Mouse (Mus musculus) stomach, embryonic 15.5 days (tissue): ENCODE measurements around the gene Smarca2. TPM values are rescaled to one million over a fixed set of nuclear protein-coding genes. Genes with fewer than 3 reads are reported as not detected.
"Not testable (repeated sequence)": the region's sequence is repeated elsewhere in the genome, so short reads cannot be mapped to it uniquely, and the experiment has no call there.

ENCODE experiments used
- ATAC-seq: fragments of 200-750 bp; cut with Nextera tagmentation; 2 replicates; pipeline ENCODE4 v1.8.0; 2017; ENCODE audit warnings: low read depth, moderate number of reproducible peaks, moderate TSS enrichment; ENCODE audit not compliant: insufficient read depth, low FRiP score
- H3K27ac ChIP-seq: fragments of 300-500 bp; sonication (generic); 2 replicates; pipeline ENCODE4 v1.5.1; 2015; ENCODE audit warnings: mild to moderate bottlenecking, inconsistent platforms
- H3K27me3 ChIP-seq: fragments of 300-500 bp; sonication (generic); replicated peaks from 2 replicates; pipeline ENCODE4 v1.6.1; 2015; ENCODE audit warnings: inconsistent platforms
- H3K36me3 ChIP-seq: fragments of 300-500 bp; sonication (generic); 2 replicates; pipeline ENCODE4 v1.6.1; 2015; ENCODE audit warnings: inconsistent platforms
- H3K4me1 ChIP-seq: fragments of 300-500 bp; sonication (generic); 2 replicates; pipeline ENCODE4 v1.6.1; 2015; ENCODE audit warnings: inconsistent platforms
- H3K4me2 ChIP-seq: fragments of 300-500 bp; sonication (generic); 2 replicates; pipeline ENCODE4 v1.6.1; 2015; ENCODE audit warnings: mild to moderate bottlenecking, inconsistent platforms
- H3K4me3 ChIP-seq: fragments of 300-500 bp; sonication (generic); replicated peaks from 2 replicates; pipeline ENCODE4 v1.5.1; 2015; ENCODE audit warnings: inconsistent platforms
- H3K9ac ChIP-seq: fragments of 300-500 bp; sonication (generic); 2 replicates; pipeline ENCODE4 v1.6.1; 2015; ENCODE audit warnings: inconsistent platforms
- H3K9me3 ChIP-seq: fragments of 300-500 bp; sonication (generic); 2 replicates; pipeline ENCODE4 v1.6.1; 2016; ENCODE audit warnings: inconsistent platforms
- WGBS: fragments of 180-500 bp; shearing (Covaris S2); methylation state at CpG from one replicate; pipeline ENCODE4 v1.1.7; 2015; 5-methylcytosine and 5-hydroxymethylcytosine counted together
- polyA plus RNA-seq: library from polyadenylated mRNA; unstranded; fragments of >200 nt; fragmentation: Nextera tagmentation; extraction: Ambion mirVana; gene quantifications from 2 replicates; pipeline ENCODE4 v1.2.1, GENCODE M21; 2015

Smarca2 gene
- polyA plus RNA-seq, 1 experiment from 2014 or later: 46.3 TPM

GRCm38 (mm10) chr19:26733055-26733454, 128.2 kb downstream of the Smarca2 start:
- no peak for ATAC-seq
- Histone ChIP-seq H3K9ac (no peak overlapping the region), H3K27ac (no peak overlapping the region), H3K4me3 (no peak overlapping the region), H3K36me3 (no peaks in the 10 kb centered on the region), H3K4me1 (no peaks in the 10 kb centered on the region), H3K4me2 (no peak overlapping the region), H3K27me3 (no peaks in the 10 kb centered on the region), H3K9me3 (no peaks in the 10 kb centered on the region)
- 74% methylated on average over 2 of the region's 2 CpGs for WGBS

- Histone ChIP-seq H3K27ac (no peak overlapping the region), H3K36me3 (no peaks in the 10 kb centered on the region), H3K9ac (no peak overlapping the region), H3K4me3 (no peak overlapping the region), H3K4me2 (no peak overlapping the region), H3K4me1 (no peaks in the 10 kb centered on the region), H3K27me3 (no peaks in the 10 kb centered on the region), H3K9me3 (no peaks in the 10 kb centered on the region)
- 66% methylated on average over 7 of the region's 7 CpGs for WGBS
- no peak for ATAC-seq
Measured at GRCm38 (mm10) chr19:26733546-26734100, 128.8 kb downstream of the Smarca2 start.

- Histone ChIP-seq H3K4me2 (no peak overlapping the region), H3K9ac (no peak overlapping the region), H3K4me3 (no peak overlapping the region), H3K4me1 (no peaks in the 10 kb centered on the region), H3K27me3 (no peaks in the 10 kb centered on the region), H3K27ac (no peak overlapping the region), H3K36me3 (no peaks in the 10 kb centered on the region), H3K9me3 (no peaks in the 10 kb centered on the region)
- WGBS: 66% methylated on average over 10 of the region's 10 CpGs
- no peak for ATAC-seq
Measured at GRCm38 (mm10) chr19:26734704-26735109, 129.9 kb downstream of the Smarca2 start.

GRCm38 (mm10) chr19:26745021-26745420, 140.2 kb downstream of the Smarca2 start:
- H3K9ac ChIP-seq, H3K27me3 ChIP-seq, H3K9me3 ChIP-seq, H3K36me3 ChIP-seq, ATAC-seq, H3K4me2 ChIP-seq, H3K4me3 ChIP-seq, H3K27ac ChIP-seq: not testable (repeated sequence)
- WGBS: 90% methylated on average over 4 of the region's 4 CpGs
- H3K4me1 ChIP-seq: peaks cover 12% of the 10 kb centered on the region; the same call in 1 of the 2 replicates

- Histone ChIP-seq H3K9me3 (no peaks in the 10 kb centered on the region), H3K4me2 (no peak overlapping the region), H3K9ac (no peak overlapping the region), H3K27me3 (no peaks in the 10 kb centered on the region), H3K27ac (no peak overlapping the region), H3K4me3 (no peak overlapping the region), H3K36me3 (no peaks in the 10 kb centered on the region), H3K4me1 (peaks cover 12% of the 10 kb centered on the region; the same call in 1 of the 2 replicates)
- ATAC-seq: no peak
- WGBS: 84% methylated on average over 7 of the region's 7 CpGs
Measured at GRCm38 (mm10) chr19:26745567-26745966, 140.7 kb downstream of the Smarca2 start.

- Histone ChIP-seq H3K4me3 (no peak overlapping the region), H3K36me3 (no peaks in the 10 kb centered on the region), H3K9me3 (no peaks in the 10 kb centered on the region), H3K27me3 (no peaks in the 10 kb centered on the region), H3K4me1 (peaks cover 12% of the 10 kb centered on the region; the same call in 1 of the 2 replicates), H3K27ac (peak overlapping the region; percentile 97), H3K4me2 (peak overlapping the region; percentile 76; the same call in 1 of the 2 replicates), H3K9ac (no peak overlapping the region)
- ATAC-seq: no peak
- WGBS: 67% methylated on average over 10 of the region's 10 CpGs
Measured at GRCm38 (mm10) chr19:26746290-26746689, 141.4 kb downstream of the Smarca2 start.

- 43% methylated on average over 6 of the region's 6 CpGs for WGBS
- Histone ChIP-seq H3K9ac (0 out of 2 replicates have a peak overlapping the region, but pooled peaks have one; percentile 32), H3K36me3 (no peaks in the 10 kb centered on the region), H3K27me3 (no peaks in the 10 kb centered on the region), H3K27ac (peak overlapping the region; percentile 97), H3K9me3 (no peaks in the 10 kb centered on the region), H3K4me3 (peak overlapping the region; percentile 56), H3K4me1 (peaks cover 12% of the 10 kb centered on the region; the same call in 1 of the 2 replicates), H3K4me2 (peak overlapping the region; percentile 76)
- ATAC-seq: no peak
Measured at GRCm38 (mm10) chr19:26746709-26747467, 142.0 kb downstream of the Smarca2 start.

- Histone ChIP-seq H3K4me2 (peak overlapping the region; percentile 76), H3K27ac (peak overlapping the region; percentile 97), H3K9ac (peak overlapping the region; percentile 32), H3K36me3 (no peaks in the 10 kb centered on the region), H3K9me3 (no peaks in the 10 kb centered on the region), H3K4me1 (peaks cover 12% of the 10 kb centered on the region; the same call in 1 of the 2 replicates), H3K27me3 (no peaks in the 10 kb centered on the region), H3K4me3 (peak overlapping the region; percentile 56)
- ATAC-seq: peak; percentile 87
- under 1% methylated on average over 36 of the region's 36 CpGs for WGBS
Measured at GRCm38 (mm10) chr19:26747571-26748539, 143.0 kb downstream of the Smarca2 start.

- no peaks in the 10 kb centered on the region for H3K36me3 ChIP-seq
- H3K27me3 ChIP-seq: no peaks in the 10 kb centered on the region
- no peak for ATAC-seq
- peak overlapping the region; percentile 97 for H3K27ac ChIP-seq
- H3K9ac ChIP-seq: no peak overlapping the region
- H3K9me3 ChIP-seq: no peaks in the 10 kb centered on the region
- WGBS: under 1% methylated on average over 6 of the region's 6 CpGs
- peak overlapping the region; percentile 56 for H3K4me3 ChIP-seq
- peak overlapping the region; percentile 76 for H3K4me2 ChIP-seq
- peaks cover 17% of the 10 kb centered on the region for H3K4me1 ChIP-seq
Measured at GRCm38 (mm10) chr19:26748676-26749075, 143.8 kb downstream of the Smarca2 start.

GRCm38 (mm10) chr19:26749427-26750137, 144.7 kb downstream of the Smarca2 start:
- Histone ChIP-seq H3K4me2 (peak overlapping the region; percentile 76), H3K4me1 (peaks cover 21% of the 10 kb centered on the region), H3K27ac (no peak overlapping the region; the same call in 1 of the 2 replicates), H3K9me3 (no peaks in the 10 kb centered on the region), H3K4me3 (peak overlapping the region; percentile 56; the same call in 1 of the 2 replicates), H3K27me3 (no peaks in the 10 kb centered on the region), H3K36me3 (no peaks in the 10 kb centered on the region), H3K9ac (no peak overlapping the region)
- 28% methylated on average over 11 of the region's 11 CpGs for WGBS
- ATAC-seq: no peak

- H3K4me1 ChIP-seq: peaks cover 9% of the 10 kb centered on the region; the same call in 1 of the 2 replicates
- no peak overlapping the region for H3K4me2 ChIP-seq
- 0 out of 2 replicates have a peak overlapping the region, but pooled peaks have one; percentile 33 for H3K27ac ChIP-seq
- no peak overlapping the region for H3K9ac ChIP-seq
- H3K4me3 ChIP-seq: no peak overlapping the region
- no peaks in the 10 kb centered on the region for H3K36me3 ChIP-seq
- H3K27me3 ChIP-seq: no peaks in the 10 kb centered on the region
- no peak for ATAC-seq
- no peaks in the 10 kb centered on the region for H3K9me3 ChIP-seq
- WGBS: 57% methylated on average over 15 of the region's 15 CpGs
Measured at GRCm38 (mm10) chr19:26752611-26753163, 147.8 kb downstream of the Smarca2 start.
